Mouse (Mus musculus): Measurements from ENCODE around the gene Trpd52l3.

DNA sequence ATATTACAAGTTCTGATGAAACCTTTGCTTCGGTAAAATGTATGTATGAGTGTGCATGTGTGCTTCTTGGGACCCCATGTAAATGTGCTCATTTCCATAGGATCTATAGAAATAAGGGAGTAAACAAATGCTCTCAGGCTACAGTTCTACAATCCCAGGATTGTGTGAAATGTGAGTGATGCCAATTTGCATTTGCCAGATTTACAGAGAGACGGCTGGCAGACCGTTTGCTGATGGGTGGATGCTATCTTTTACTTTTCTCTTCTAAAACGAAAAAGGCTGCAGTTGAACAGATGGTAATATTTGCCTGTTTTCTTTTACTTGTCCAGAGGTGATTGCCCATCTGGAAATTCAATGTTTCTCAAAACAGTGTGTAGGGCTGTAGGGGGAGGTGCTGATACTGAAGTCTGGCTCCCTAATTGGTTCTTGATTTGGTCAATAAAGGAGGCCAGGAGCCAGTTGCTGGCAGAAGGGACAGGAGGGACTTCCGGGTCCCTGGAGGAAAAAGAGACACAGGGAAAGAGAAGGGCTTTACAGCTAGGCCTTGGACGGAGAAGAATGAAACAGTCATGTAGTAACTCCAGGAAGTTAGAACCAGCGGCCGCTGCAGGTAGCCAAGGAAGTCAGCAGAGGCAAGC lies 24.0 kb upstream of the Trpd52l3 start:
- TF ChIP-seq ZC3H11A (IDR thresholded peaks at IDR 0.05; ENCODE audit: borderline replicate concordance, low read depth, low read length) (no peak), CHD2 (IDR thresholded peaks at IDR 0.05; ENCODE audit: low read depth, low read length) (no peak), MAFK (IDR thresholded peaks at IDR 0.05; ENCODE audit: insufficient read depth, low read depth, low read length) (no peak)
